Mouse (Mus musculus): Measurements from ENCODE around the gene Il12rb2.

- TF ChIP-seq CTCF (IDR thresholded peaks at IDR 0.05) (no peak), EP300 (IDR thresholded peaks at IDR 0.05) (no peak)
Observed at GRCm38 (mm10) chr6:67375982-67376391, at the start of gene Il12rb2.

Data from lung, postnatal 0 days (tissue).